Mouse (Mus musculus): ENCODE measurements around the gene Eef1a2.

Eef1a2 gene

GRCm38 (mm10) chr2:181133837-181134590 lies 22.8 kb downstream of the Eef1a2 start:
- no peak for DNase-seq (ENCODE audit: low spot score)

GRCm38 (mm10) chr2:181130245-181130644 lies 26.6 kb downstream of the Eef1a2 start:
- DNase-seq (ENCODE audit: low spot score): no peak

- no peak for DNase-seq (ENCODE audit: low spot score)
These were observed 27.9 kb downstream of the Eef1a2 start for GRCm38 (mm10) chr2:181128963-181129362.

GRCm38 (mm10) chr2:181127786-181128185 lies 29.0 kb downstream of the Eef1a2 start:
- no peak for DNase-seq (ENCODE audit: low spot score)

GRCm38 (mm10) chr2:181125726-181126455 lies 30.9 kb downstream of the Eef1a2 start:
- no peak for DNase-seq (ENCODE audit: low spot score)

- no peak for DNase-seq (ENCODE audit: low spot score)
These were observed 34.2 kb downstream of the Eef1a2 start for GRCm38 (mm10) chr2:181122642-181123041.

GRCm38 (mm10) chr2:181120922-181121449 lies 35.8 kb downstream of the Eef1a2 start:
- no peak for DNase-seq (ENCODE audit: low spot score)

- DNase-seq (ENCODE audit: low spot score): no peak
These were observed 36.9 kb downstream of the Eef1a2 start for GRCm38 (mm10) chr2:181119952-181120351.

GRCm38 (mm10) chr2:181116436-181116835 lies 40.4 kb downstream of the Eef1a2 start:
- DNase-seq (ENCODE audit: low spot score): no peak

GRCm38 (mm10) chr2:181115367-181115766 lies 41.4 kb downstream of the Eef1a2 start:
- DNase-seq (ENCODE audit: low spot score): no peak

GRCm38 (mm10) chr2:181113762-181114361 lies 43.0 kb downstream of the Eef1a2 start:
- DNase-seq (ENCODE audit: low spot score): no peak

- no peak for DNase-seq (ENCODE audit: low spot score)
These were observed 45.1 kb downstream of the Eef1a2 start for GRCm38 (mm10) chr2:181111665-181112064.

- DNase-seq (ENCODE audit: low spot score): no peak
These were observed 52.7 kb downstream of the Eef1a2 start for GRCm38 (mm10) chr2:181104111-181104510.

- no peak for DNase-seq (ENCODE audit: low spot score)
These were observed 54.7 kb downstream of the Eef1a2 start for GRCm38 (mm10) chr2:181102161-181102560.

GRCm38 (mm10) chr2:181101626-181102025 lies 55.2 kb downstream of the Eef1a2 start:
- no peak for DNase-seq (ENCODE audit: low spot score)

GRCm38 (mm10) chr2:181100087-181100486 lies 56.7 kb downstream of the Eef1a2 start:
- no peak for DNase-seq (ENCODE audit: low spot score)
